Comparison of ENCODE assay signal across 8 mouse cellular contexts in genomic region chr15:99333676-99334065, GRCm38 (mm10). TPM values are rescaled to one million over a fixed set of nuclear protein-coding genes. Genes with fewer than 3 reads are reported as not detected.
DNase-seq lines count a peak whose midpoint lies in the region; ATAC-seq and TF ChIP-seq lines count a peak whose summit lies in the region.

No protein-coding gene starts in this region.

- H3K4me3 ChIP-seq in bone marrow macrophage, adult 2 months (ENCODE audit: insufficient read depth, low read length): no peak overlapping the region
- no peak overlapping the region for H3K4me3 ChIP-seq in heart, embryonic 15.5 days
- no peak overlapping the region for H3K4me3 ChIP-seq in stomach, embryonic 14.5 days (ENCODE audit: low read depth, low read length)

- H3K4me1 ChIP-seq in bone marrow macrophage, adult 2 months (ENCODE audit: control insufficient read depth, insufficient read depth, low read length): peaks cover 79% of the 10 kb centered on the region
- peaks cover 89% of the 10 kb centered on the region for H3K4me1 ChIP-seq in heart, embryonic 15.5 days (replicated peaks)
- H3K4me1 ChIP-seq in stomach, embryonic 14.5 days (ENCODE audit: control insufficient read depth, insufficient read depth, low read length): peaks cover 34% of the 10 kb centered on the region

- H3K9ac ChIP-seq in heart, embryonic 15.5 days: peak overlapping the region; percentile 3; the same call in 1 of the 2 replicates
- no peak overlapping the region for H3K9ac ChIP-seq in stomach, embryonic 14.5 days (replicated peaks; ENCODE audit: low read depth, low read length)

- 49% methylated on average over 3 of the region's 3 CpGs for WGBS in heart, embryonic 15.5 days
- WGBS in stomach, embryonic 14.5 days: 77% methylated on average over 3 of the region's 3 CpGs

- no peak for TF ChIP-seq CTCF in bone marrow macrophage, adult 2 months (IDR thresholded peaks at IDR 0.05; ENCODE audit: low read depth, low read length)

- no peak for TF ChIP-seq POLR2A in bone marrow macrophage, adult 2 months (IDR thresholded peaks at IDR 0.05; ENCODE audit: borderline replicate concordance, low read depth, low read length)

- ATAC-seq in heart, embryonic 15.5 days (replicated peaks; ENCODE audit: insufficient number of reproducible peaks, insufficient read depth, low FRiP score, low read depth): peak; percentile 14; the same call in 1 of the 2 replicates
- peak; percentile 57; the same call in 1 of the 2 replicates for ATAC-seq in stomach, embryonic 14.5 days (ENCODE audit: insufficient number of reproducible peaks, insufficient read depth, low FRiP score, low read depth)

- no peaks in the 10 kb centered on the region for H3K27me3 ChIP-seq in heart, embryonic 15.5 days
- H3K27me3 ChIP-seq in stomach, embryonic 14.5 days (ENCODE audit: control insufficient read depth, insufficient read depth, low read length): no peaks in the 10 kb centered on the region

- H3K27ac ChIP-seq in bone marrow macrophage, adult 2 months (ENCODE audit: insufficient read depth, low read depth, low read length): peak overlapping the region; percentile 91
- peak overlapping the region; percentile 95 for H3K27ac ChIP-seq in heart, embryonic 15.5 days
- peak overlapping the region; percentile 94 for H3K27ac ChIP-seq in stomach, embryonic 14.5 days (ENCODE audit: low read length)

- peaks cover 11% of the 10 kb centered on the region; the same call in 1 of the 2 replicates for H3K36me3 ChIP-seq in heart, embryonic 15.5 days
- peaks cover 6% of the 10 kb centered on the region; the same call in 1 of the 2 replicates for H3K36me3 ChIP-seq in stomach, embryonic 14.5 days (ENCODE audit: control insufficient read depth, insufficient read depth, low read length)

- no peaks in the 10 kb centered on the region for H3K9me3 ChIP-seq in heart, embryonic 15.5 days (replicated peaks)
- H3K9me3 ChIP-seq in stomach, embryonic 14.5 days (ENCODE audit: control insufficient read depth, low read depth, low read length): no peaks in the 10 kb centered on the region

- H3K4me2 ChIP-seq in heart, embryonic 15.5 days: peak overlapping the region; percentile 37; the same call in 1 of the 2 replicates
- H3K4me2 ChIP-seq in stomach, embryonic 14.5 days (replicated peaks; ENCODE audit: low read depth, low read length): no peak overlapping the region

- DNase-seq in 3T3-L1 (ENCODE audit: low read depth, low spot score): peak; percentile 69
- peak; percentile 76 to 81 for DNase-seq in kidney, postnatal 4 days
- no peak for DNase-seq in thymus, adult 18-20 months
- no peak for DNase-seq in frontal cortex, postnatal 14 days (ENCODE audit: low spot score in 2 of 2)
- no peak for DNase-seq in thymus, postnatal 14 days

RNA-seq across cellular contexts. Expression of gene Fmnl3, which starts 36.6 kb away (rescaled TPM):
- polyA plus RNA-seq in bone marrow macrophage, adult 2 months (2012; ENCODE audit: insufficient read depth, insufficient read length, missing spikeins): 18.9 and 23.2 TPM in 2 replicates
- polyA plus RNA-seq in heart, embryonic 15.5 days (2015; fragmentation: Nextera tagmentation; extraction: Ambion mirVana): 14.0 and 17.8 TPM in 2 replicates
- 21.5 and 23.1 TPM in 2 replicates for polyA plus RNA-seq in stomach, embryonic 14.5 days (2014; fragmentation: Nextera tagmentation; extraction: Ambion mirVana)

RNA-seq across cellular contexts. Expression of gene Fam186b, which starts 38.0 kb away (rescaled TPM):
- polyA plus RNA-seq in bone marrow macrophage, adult 2 months (2012; ENCODE audit: insufficient read depth, insufficient read length, missing spikeins): not detected in 2 replicates
- polyA plus RNA-seq in heart, embryonic 15.5 days (2015; fragmentation: Nextera tagmentation; extraction: Ambion mirVana): 0.09 and 0.47 TPM in 2 replicates
- 0.13 TPM in 1 of 2 replicates, not detected in the other for polyA plus RNA-seq in stomach, embryonic 14.5 days (2014; fragmentation: Nextera tagmentation; extraction: Ambion mirVana)

RNA-seq across cellular contexts. Expression of gene Prpf40b, which starts 38.8 kb away (rescaled TPM):
- 11.0 and 16.2 TPM in 2 replicates for polyA plus RNA-seq in bone marrow macrophage, adult 2 months (2012; ENCODE audit: insufficient read depth, insufficient read length, missing spikeins)
- polyA plus RNA-seq in heart, embryonic 15.5 days (2015; fragmentation: Nextera tagmentation; extraction: Ambion mirVana): 37.2 and 42.1 TPM in 2 replicates
- polyA plus RNA-seq in stomach, embryonic 14.5 days (2014; fragmentation: Nextera tagmentation; extraction: Ambion mirVana): 57.3 and 57.5 TPM in 2 replicates

RNA-seq across cellular contexts. Expression of gene Tmbim6, which starts 59.0 kb away (rescaled TPM):
- 647 and 669 TPM in 2 replicates for polyA plus RNA-seq in bone marrow macrophage, adult 2 months (2012; ENCODE audit: insufficient read depth, insufficient read length, missing spikeins)
- polyA plus RNA-seq in heart, embryonic 15.5 days (2015; fragmentation: Nextera tagmentation; extraction: Ambion mirVana): 221 and 295 TPM in 2 replicates
- 317 and 355 TPM in 2 replicates for polyA plus RNA-seq in stomach, embryonic 14.5 days (2014; fragmentation: Nextera tagmentation; extraction: Ambion mirVana)

Comparison
In these comparisons a context has a peak if more than half of its experiments do, and no peak if none do; other contexts are left out.
1. DNase-seq: peak in 3T3-L1 (single experiment) and kidney, postnatal 4 days (2 of 2); none in thymus, adult 18-20 months (0 of 2), frontal cortex, postnatal 14 days (0 of 2) and thymus, postnatal 14 days (single experiment).
2. Peak in every context shown above with its lines, with median percentiles within 50 percentile points of each other: H3K27ac ChIP-seq.